Mouse (Mus musculus): ENCODE results near the gene Fbln2.

The Fbln2 gene

GRCm38 (mm10) chr6:91192421-91192820, 19.8 kb upstream of the Fbln2 start:
- no peak for DNase-seq (ENCODE audit: low read depth in 2 of 2, low spot score in 2 of 2)

DNA sequence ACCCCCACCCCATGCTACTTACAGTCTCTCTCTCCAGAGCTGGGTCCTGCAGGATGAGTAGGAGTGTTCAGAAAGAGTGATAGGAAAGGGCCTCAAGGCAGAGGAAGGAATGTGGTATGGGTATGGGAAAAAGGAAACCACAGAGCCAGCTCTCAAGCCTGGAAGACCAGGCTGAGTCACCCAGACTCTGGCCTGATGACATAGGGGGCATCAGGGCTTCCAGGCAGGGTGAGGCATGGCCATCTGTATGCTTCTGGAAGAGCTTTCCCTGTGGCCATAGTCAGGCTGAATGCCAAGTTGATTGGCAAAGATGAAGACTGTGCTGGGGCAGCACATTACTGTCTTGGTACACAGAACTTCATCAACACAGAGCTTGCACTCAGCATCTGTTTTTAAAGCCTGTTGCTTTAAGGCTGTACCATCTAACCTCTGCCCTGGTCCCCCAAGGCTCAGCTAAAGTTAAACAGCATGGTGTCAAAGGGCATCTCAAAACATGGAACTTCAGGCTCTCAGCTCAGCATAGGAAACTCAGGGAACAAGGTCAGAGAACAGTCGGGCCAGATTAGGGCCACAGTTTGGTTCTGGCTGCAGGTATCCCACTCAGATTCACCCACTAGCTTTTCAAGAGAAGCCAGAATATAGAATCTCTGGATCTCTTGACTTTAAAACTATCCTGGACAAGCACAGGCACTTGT, 19.3 kb upstream of the Fbln2 start:
- DNase-seq (ENCODE audit: low read depth in 2 of 2, low spot score in 2 of 2) = no peak

DNA sequence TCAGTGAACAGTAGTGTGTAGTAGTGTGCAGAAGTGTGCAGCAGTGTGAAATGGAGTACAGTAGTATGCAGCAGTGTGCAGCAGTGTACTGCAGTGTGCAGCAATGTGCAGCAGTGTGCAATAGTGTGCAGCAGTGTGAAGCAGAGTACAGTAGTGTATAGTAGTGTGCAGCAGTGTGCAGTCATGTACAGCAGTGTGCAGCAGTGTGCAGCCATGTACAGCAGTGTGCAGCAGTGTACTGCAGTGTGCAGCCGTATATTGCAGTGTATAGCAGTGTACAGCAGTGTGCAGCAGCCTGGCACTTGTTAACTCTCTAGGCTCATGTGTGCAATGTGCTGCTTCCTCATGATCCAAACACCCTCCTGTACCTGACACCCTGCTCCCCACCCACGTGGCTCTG, 13.8 kb upstream of the Fbln2 start:
- DNase-seq (ENCODE audit: low read depth in 2 of 2, low spot score in 2 of 2) = no peak

- DNase-seq (ENCODE audit: low read depth in 2 of 2, low spot score in 2 of 2) = no peak
Measured at GRCm38 (mm10) chr6:91200429-91201188, 11.6 kb upstream of the Fbln2 start.

GRCm38 (mm10) chr6:91201881-91202341, 10.3 kb upstream of the Fbln2 start:
- no peak for DNase-seq (ENCODE audit: low read depth in 2 of 2, low spot score in 2 of 2)

GRCm38 (mm10) chr6:91202571-91202970, 9.7 kb upstream of the Fbln2 start:
- no peak for DNase-seq (ENCODE audit: low read depth in 2 of 2, low spot score in 2 of 2)

DNA sequence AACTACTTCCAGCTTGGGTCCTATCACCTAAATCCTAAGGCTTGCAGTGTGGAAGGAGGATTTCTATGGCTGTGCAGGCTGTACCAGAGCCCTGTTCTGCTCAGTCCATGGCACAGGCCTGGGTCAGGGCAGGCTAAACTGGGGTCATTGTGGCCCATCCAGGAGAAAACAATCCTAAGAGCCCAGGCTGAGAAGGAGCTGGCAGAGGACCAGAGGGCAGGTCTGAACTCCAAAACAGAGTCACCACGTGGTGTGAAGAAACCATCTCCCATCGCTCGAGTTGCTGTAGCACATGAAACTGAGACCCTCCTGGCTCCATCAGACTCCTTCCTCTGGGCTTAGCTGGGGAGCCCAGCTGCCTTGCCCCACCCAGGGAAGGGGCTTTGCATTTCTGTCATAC, 6.9 kb upstream of the Fbln2 start:
- no peak for DNase-seq (ENCODE audit: low read depth in 2 of 2, low spot score in 2 of 2)

- no peak for DNase-seq (ENCODE audit: low read depth in 2 of 2, low spot score in 2 of 2)
Measured at GRCm38 (mm10) chr6:91205791-91206190, 6.5 kb upstream of the Fbln2 start.

DNA sequence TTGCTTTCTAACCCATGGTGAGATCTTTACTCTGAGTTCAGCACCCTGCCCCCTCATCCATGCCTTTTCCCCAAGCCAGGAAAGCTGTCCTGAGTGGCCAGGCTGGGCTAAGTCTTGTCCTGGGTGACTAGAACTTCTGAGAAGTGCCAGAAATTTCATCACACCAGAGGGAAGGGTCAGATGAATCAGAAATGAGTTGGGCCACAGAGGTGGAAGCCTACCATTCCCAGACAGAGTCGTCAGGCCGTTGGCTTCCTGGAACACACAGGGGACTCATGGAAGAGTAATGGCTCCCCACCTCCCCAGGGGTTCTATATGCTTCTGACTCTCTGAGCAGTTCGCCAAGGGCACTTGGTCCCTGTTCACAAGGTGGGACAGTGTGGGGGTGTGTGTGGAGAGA, 4.8 kb upstream of the Fbln2 start:
- no peak for DNase-seq (ENCODE audit: low read depth in 2 of 2, low spot score in 2 of 2)

GRCm38 (mm10) chr6:91209780-91210179, 2.5 kb upstream of the Fbln2 start:
- no peak for DNase-seq (ENCODE audit: low read depth in 2 of 2, low spot score in 2 of 2)

DNA sequence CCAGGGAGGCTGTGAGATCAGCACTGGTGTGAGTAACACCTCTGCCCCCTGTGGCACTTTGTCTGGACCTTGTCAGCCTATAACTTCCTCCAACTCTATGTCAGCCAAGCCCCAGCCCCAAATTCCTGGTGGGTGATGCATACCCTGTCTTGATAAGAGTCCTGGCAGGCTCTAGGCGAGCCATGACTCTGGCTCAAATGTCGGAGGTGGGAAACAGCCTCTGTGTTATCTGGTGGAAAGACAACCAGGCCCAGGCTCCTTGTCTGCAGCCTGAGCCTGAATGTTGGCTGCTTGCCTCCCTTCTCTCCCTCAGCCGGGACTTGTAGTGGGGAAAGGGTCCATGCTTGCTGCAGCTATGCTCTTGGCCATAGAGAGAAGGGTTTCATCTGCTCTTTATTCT, 1.4 kb upstream of the Fbln2 start:
- no peak for DNase-seq (ENCODE audit: low read depth in 2 of 2, low spot score in 2 of 2)

DNA sequence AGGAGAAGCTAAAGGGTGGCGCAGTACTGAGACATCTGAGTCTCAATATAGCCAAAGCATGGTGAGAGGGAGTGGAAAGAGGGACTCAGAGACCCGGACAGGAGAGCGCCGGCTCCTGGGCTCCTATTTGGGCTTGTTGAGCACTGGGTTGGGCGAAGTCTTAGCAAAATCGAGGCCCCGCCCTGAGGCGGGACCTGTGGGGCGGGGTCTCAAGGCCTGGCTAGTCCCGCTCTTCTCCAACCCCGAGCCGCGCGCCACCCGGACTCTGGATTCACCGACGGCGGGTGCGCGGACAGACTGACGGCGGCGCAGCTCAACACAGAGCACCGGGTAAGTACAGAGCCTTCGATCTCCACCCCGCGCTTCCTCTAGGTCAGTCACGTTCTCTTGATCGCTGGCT, 316 bp downstream of the Fbln2 start:
- no peak for DNase-seq (ENCODE audit: low read depth in 2 of 2, low spot score in 2 of 2)

DNA sequence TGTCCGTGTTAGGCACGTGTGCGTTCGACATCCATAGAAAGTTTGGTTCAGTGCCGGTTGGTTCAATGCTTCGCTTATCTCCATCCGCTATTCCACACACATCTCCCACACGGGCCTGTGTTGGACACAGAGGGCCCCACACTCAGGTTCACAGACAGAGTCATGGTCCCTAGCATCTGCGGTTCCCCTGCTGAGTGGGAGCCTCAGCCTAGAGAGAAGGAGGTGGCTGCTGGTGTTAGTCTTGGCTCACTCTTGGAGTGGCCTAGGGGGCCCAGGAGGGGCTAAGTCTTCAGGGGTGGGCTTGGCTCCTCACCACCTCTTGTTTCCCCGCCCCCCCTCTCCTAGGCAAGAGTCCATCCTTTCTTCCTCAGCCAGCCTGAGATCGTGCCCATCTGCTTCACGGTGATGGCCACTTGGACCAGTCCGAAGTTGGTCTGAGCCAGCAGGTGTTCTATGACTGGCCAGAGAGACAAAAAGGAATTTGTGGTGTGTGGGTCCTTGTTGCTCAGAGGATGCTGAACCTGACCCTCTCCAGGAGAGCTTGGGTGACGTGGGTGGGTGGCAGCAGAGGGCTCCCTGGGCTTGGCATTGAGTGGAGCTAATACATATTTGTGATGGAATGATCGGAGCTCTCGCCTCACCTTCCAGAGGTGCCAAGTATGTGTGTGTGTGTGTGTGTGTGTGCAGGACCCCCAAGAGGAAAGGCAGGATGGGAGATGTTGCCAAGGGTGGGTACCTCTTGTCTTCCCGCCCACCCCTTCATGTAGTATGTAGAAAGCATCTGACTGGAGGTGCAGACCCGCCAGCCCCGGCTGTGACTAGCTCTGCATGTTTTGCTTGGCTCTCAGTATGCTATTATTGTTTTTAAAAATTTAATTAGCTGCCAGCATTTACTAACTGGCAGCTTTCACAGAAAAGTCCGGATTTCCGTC, 1.3 kb downstream of the Fbln2 start:
- DNase-seq (ENCODE audit: low read depth in 2 of 2, low spot score in 2 of 2) = no peak

GRCm38 (mm10) chr6:91215454-91215853, 3.2 kb downstream of the Fbln2 start:
- no peak for DNase-seq (ENCODE audit: low read depth in 2 of 2, low spot score in 2 of 2)

- DNase-seq (ENCODE audit: low read depth in 2 of 2, low spot score in 2 of 2) = no peak
Measured at GRCm38 (mm10) chr6:91218445-91218844, 6.2 kb downstream of the Fbln2 start.

DNA sequence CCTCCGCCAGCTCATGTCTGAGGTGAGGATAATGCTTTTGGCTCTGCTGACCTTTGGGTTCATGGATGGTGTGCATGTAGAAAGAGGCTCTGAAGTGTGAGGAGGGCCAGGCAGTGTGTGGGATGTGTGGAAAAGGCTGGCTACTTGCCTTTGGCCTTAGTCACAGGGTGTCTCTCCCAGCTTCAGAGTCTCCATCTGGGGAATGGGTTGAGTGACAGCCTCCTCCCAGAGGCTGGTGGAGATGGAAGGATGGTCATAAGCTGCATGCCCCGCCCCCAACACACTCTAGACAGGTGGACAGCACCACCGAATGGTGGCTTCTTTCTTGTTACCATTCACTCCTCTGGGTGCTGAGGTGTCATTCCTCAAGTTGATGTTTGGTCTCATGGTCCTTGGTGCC, 6.6 kb downstream of the Fbln2 start:
- DNase-seq (ENCODE audit: low read depth in 2 of 2, low spot score in 2 of 2) = no peak

GRCm38 (mm10) chr6:91220062-91220461, 7.8 kb downstream of the Fbln2 start:
- no peak for DNase-seq (ENCODE audit: low read depth in 2 of 2, low spot score in 2 of 2)

DNA sequence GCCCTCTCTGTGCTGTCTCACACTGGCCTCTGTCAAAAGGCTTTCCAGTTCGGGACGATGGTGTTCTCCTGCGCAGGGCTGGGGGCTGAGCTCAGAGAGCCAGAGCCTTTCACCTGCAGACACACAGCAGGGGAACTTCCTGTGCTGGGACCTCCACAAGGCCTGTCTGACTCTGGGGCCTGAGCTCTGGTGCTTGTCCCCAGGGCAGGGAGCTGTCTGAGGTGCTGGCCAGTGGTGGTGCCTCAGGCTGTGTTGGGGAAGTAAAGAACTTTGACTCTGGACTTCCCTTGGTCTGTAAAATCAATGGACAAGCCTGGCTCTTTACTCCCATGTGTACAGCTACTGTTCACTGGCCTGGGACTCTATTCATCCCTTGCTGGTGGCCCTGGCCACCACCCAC, 8.8 kb downstream of the Fbln2 start:
- no peak for DNase-seq (ENCODE audit: low read depth in 2 of 2, low spot score in 2 of 2)

DNA sequence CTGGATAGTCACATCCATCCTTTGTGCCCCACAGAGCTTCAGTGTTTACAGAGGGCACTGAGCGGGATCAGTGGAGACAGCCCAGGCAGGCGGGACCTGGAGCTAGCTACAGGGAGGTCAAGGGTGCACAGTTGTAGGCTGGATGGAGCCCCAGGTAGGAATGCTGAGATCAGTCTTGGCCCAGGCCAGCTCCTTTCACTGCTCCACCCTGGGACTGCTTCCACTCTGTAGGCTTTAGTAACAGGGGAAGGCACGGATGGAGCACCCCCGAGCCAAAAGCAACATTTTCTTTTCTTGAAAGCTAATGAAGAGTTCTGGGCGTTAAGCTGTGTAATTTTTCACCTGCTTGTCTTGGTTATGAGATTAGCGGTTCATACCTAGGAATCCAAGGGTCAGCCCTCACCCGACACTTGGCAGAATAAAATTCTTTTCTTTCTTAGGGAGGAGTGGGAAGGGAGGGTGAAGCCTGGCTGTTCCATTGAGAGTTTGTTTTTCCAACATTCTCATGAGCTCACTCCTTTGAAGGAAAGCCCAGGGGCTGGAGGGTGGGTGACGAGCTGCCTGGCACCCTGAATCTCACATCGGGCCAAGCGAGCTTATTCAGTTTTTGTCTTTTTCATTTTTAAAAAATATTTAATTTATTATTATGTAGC, 10.6 kb downstream of the Fbln2 start:
- no peak for DNase-seq (ENCODE audit: low read depth in 2 of 2, low spot score in 2 of 2)

GRCm38 (mm10) chr6:91224939-91225338, 12.7 kb downstream of the Fbln2 start:
- no peak for DNase-seq (ENCODE audit: low read depth in 2 of 2, low spot score in 2 of 2)

DNA sequence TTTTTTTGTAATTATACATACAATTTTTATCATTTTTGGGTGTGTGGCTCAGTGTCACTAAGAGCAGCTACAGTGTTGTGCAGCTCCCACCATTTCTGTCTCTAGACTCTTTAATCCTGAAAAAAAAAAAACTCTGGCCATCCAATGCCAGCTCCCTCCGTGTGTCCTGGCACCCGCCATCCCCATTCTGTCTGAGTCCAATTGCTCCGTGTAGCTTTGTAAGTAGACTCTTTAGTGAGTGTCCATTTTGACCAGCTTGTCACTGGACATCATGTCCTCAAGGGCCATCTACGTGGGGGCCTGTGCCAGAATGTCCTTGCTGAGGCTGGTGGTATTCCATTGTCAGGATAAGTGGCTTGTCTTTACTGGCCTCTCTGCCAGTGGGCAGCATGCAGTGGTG, 13.1 kb downstream of the Fbln2 start:
- DNase-seq (ENCODE audit: low read depth in 2 of 2, low spot score in 2 of 2) = no peak
